16 mouse cellular contexts compared by ENCODE assay signal in genomic region chr4:102505714-102506113, GRCm38 (mm10).
A peak's percentile ranks its signal among the peaks of the same experiment; 100 is the strongest.
DNase-seq lines count a peak whose midpoint lies in the region; ATAC-seq and TF ChIP-seq lines count a peak whose summit lies in the region.
"Had no signal": no experiment of that assay in that cellular context is flagged by ENCODE, and none has a peak within 500 bp of the region (broad histone marks: within the 10 kb centered on the region; RNA-seq: fewer than 3 reads in every experiment).

No protein-coding gene starts in this region.

- peak in 1 of 2 experiments; percentile 54; a peak in 2 of 4 replicates for TF ChIP-seq CTCF in CH12.LX (conservative IDR thresholded peaks at IDR 0.05 in 1 of 2, IDR thresholded peaks at IDR 0.05 in 1 of 2; ENCODE audit: low read depth in 2 of 2, low read length in 2 of 2)

- H3K9ac ChIP-seq in kidney, embryonic 15.5 days, result no peak overlapping the region
- H3K9ac ChIP-seq in CH12.LX (ENCODE audit: insufficient read depth, low read depth), result no peak overlapping the region
- no peak overlapping the region for H3K9ac ChIP-seq in midbrain, embryonic 16.5 days (ENCODE audit: low read depth, low read length)
- H3K9ac ChIP-seq: embryonic facial prominence, embryonic 12.5 days; hindbrain, embryonic 12.5 days; limb, embryonic 15.5 days; midbrain, embryonic 12.5 days had no signal

- no peaks in the 10 kb centered on the region for H3K79me2 ChIP-seq in CH12.LX (replicated peaks; ENCODE audit: control insufficient read depth, extremely low read depth, insufficient read depth, poor library complexity, severe bottlenecking)

- H3K4me3 ChIP-seq in kidney, embryonic 15.5 days (replicated peaks), result no peak overlapping the region
- H3K4me3 ChIP-seq in CH12.LX (replicated peaks in 1 of 3; ENCODE audit: low read depth in 2 of 3, low read length in 2 of 3, poor library complexity in 1 of 3), result no peak overlapping the region
- H3K4me3 ChIP-seq in midbrain, embryonic 16.5 days (ENCODE audit: low read depth, low read length), result no peak overlapping the region
- H3K4me3 ChIP-seq: embryonic facial prominence, embryonic 12.5 days; hindbrain, embryonic 12.5 days; limb, embryonic 15.5 days; midbrain, embryonic 12.5 days; myocyte had no signal

- H3K36me3 ChIP-seq in kidney, embryonic 15.5 days, result no peaks in the 10 kb centered on the region
- H3K36me3 ChIP-seq in CH12.LX (replicated peaks in 1 of 2; ENCODE audit: control insufficient read depth in 1 of 2, insufficient read depth in 1 of 2, low read length in 1 of 2), result no peaks in the 10 kb centered on the region
- H3K36me3 ChIP-seq in midbrain, embryonic 16.5 days (ENCODE audit: control insufficient read depth, insufficient read depth, low read length), result no peaks in the 10 kb centered on the region
- H3K36me3 ChIP-seq: embryonic facial prominence, embryonic 12.5 days; hindbrain, embryonic 12.5 days; limb, embryonic 15.5 days; midbrain, embryonic 12.5 days had no signal

- ATAC-seq in kidney, embryonic 15.5 days (replicated peaks; ENCODE audit: low FRiP score), result no peak
- no peak for ATAC-seq in midbrain, embryonic 16.5 days

- peak; percentile 38 for DNase-seq in gastrocnemius, postnatal 25 days
- no peak for DNase-seq in gastrocnemius, postnatal 10 days
- peak; percentile 19 for DNase-seq in kidney, postnatal 14 days
- DNase-seq in CH12.LX (ENCODE audit: extremely low read depth), result no peak
- peak; percentile 52 for DNase-seq in heart, postnatal 4 days
- DNase-seq: cerebellum, adult 11-12 months; kidney, adult 11 months; lung, adult 2 months; lung, postnatal 4 days had no signal

- in situ Hi-C loops in CH12.LX (cut with MboI; ENCODE audit: low pct_ligation_motif_present, low pct_unique_long_range_greater_than_20kb, low sequenced_read_pairs), result no loop called here

- H3K4me2 ChIP-seq in kidney, embryonic 15.5 days, result no peak overlapping the region
- H3K4me2 ChIP-seq in CH12.LX (ENCODE audit: insufficient read depth, low read depth, poor library complexity, severe bottlenecking), result peak overlapping the region; percentile 75
- no peak overlapping the region for H3K4me2 ChIP-seq in midbrain, embryonic 16.5 days (ENCODE audit: low read length)
- H3K4me2 ChIP-seq: embryonic facial prominence, embryonic 12.5 days; hindbrain, embryonic 12.5 days; limb, embryonic 15.5 days; midbrain, embryonic 12.5 days had no signal

- no peak for TF ChIP-seq POLR2A in CH12.LX (IDR thresholded peaks at IDR 0.05; ENCODE audit: low read depth, low read length)

- dilution Hi-C loops in CH12.LX (cut with MboI; ENCODE audit: extremely low pct_ligation_motif_present, extremely low pct_unique_long_range_greater_than_20kb, low sequenced_read_pairs), result no loop called here

- peaks cover 18% of the 10 kb centered on the region; the same call in 1 of the 2 replicates for H3K4me1 ChIP-seq in kidney, embryonic 15.5 days
- H3K4me1 ChIP-seq in CH12.LX (ENCODE audit: control insufficient read depth in 1 of 2, insufficient read depth in 2 of 2), result peaks cover 20 to 39% of the 10 kb centered on the region in 2 experiments
- H3K4me1 ChIP-seq in midbrain, embryonic 16.5 days (ENCODE audit: control insufficient read depth, insufficient read depth, low read length), result peaks cover 4% of the 10 kb centered on the region
- H3K4me1 ChIP-seq: embryonic facial prominence, embryonic 12.5 days had no signal

- no peak for TF ChIP-seq EP300 in CH12.LX (IDR thresholded peaks at IDR 0.05; ENCODE audit: low read length)

- H3K27me3 ChIP-seq in kidney, embryonic 15.5 days, result no peaks in the 10 kb centered on the region
- no peaks in the 10 kb centered on the region for H3K27me3 ChIP-seq in CH12.LX (replicated peaks)
- H3K27me3 ChIP-seq in midbrain, embryonic 16.5 days (ENCODE audit: control insufficient read depth, insufficient read depth, low read depth, low read length), result no peaks in the 10 kb centered on the region
- H3K27me3 ChIP-seq: embryonic facial prominence, embryonic 12.5 days; hindbrain, embryonic 12.5 days; limb, embryonic 15.5 days; midbrain, embryonic 12.5 days had no signal

- TF ChIP-seq RAD21 in CH12.LX (IDR thresholded peaks at IDR 0.05; ENCODE audit: low read depth, low read length), result peak; percentile 56

- H3K9me3 ChIP-seq in kidney, embryonic 15.5 days (replicated peaks), result no peaks in the 10 kb centered on the region
- no peaks in the 10 kb centered on the region for H3K9me3 ChIP-seq in CH12.LX (replicated peaks; ENCODE audit: low read length)
- H3K9me3 ChIP-seq in midbrain, embryonic 16.5 days (replicated peaks; ENCODE audit: control insufficient read depth, low read length, poor library complexity, severe bottlenecking), result no peaks in the 10 kb centered on the region
- H3K9me3 ChIP-seq: embryonic facial prominence, embryonic 12.5 days; hindbrain, embryonic 12.5 days; limb, embryonic 15.5 days; midbrain, embryonic 12.5 days had no signal

- 52% methylated on average over 6 of the region's 6 CpGs for WGBS in kidney, embryonic 15.5 days
- 31% methylated on average over 6 of the region's 6 CpGs for WGBS in midbrain, embryonic 16.5 days

- no peak overlapping the region for H3K27ac ChIP-seq in kidney, embryonic 15.5 days
- no peak overlapping the region for H3K27ac ChIP-seq in CH12.LX (ENCODE audit: insufficient read depth, low read depth)
- no peak overlapping the region for H3K27ac ChIP-seq in midbrain, embryonic 16.5 days (ENCODE audit: low read length)
- H3K27ac ChIP-seq: embryonic facial prominence, embryonic 12.5 days; hindbrain, embryonic 12.5 days; limb, embryonic 15.5 days; midbrain, embryonic 12.5 days had no signal

TF ChIP-seq in CH12.LX, 34 proteins besides CTCF, POLR2A, EP300 and RAD21:
- TF ChIP-seq MAX (IDR thresholded peaks at IDR 0.05; ENCODE audit: low read length) (no peak), POLR2AphosphoS2 (IDR thresholded peaks at IDR 0.05; ENCODE audit: low read depth, low read length) (no peak), KAT2A (IDR thresholded peaks at IDR 0.05; ENCODE audit: insufficient replicate concordance, low read length) (no peak), ZC3H11A (IDR thresholded peaks at IDR 0.05; ENCODE audit: low read depth, low read length) (peak; percentile 20; the same call in 1 of the 2 replicates), NELFE (IDR thresholded peaks at IDR 0.05; ENCODE audit: low read depth, low read length) (no peak), SMC3 (IDR thresholded peaks at IDR 0.05; ENCODE audit: low read depth, low read length) (peak; percentile 46)

Comparison
In these comparisons a context has a peak if more than half of its experiments do, and no peak if none do; other contexts are left out.
1. DNase-seq: peak in gastrocnemius, postnatal 25 days (single experiment), kidney, postnatal 14 days (single experiment) and heart, postnatal 4 days (single experiment); none in gastrocnemius, postnatal 10 days (single experiment) and CH12.LX (single experiment).